Mouse (Mus musculus) layer of hippocampus, postnatal 10 days (tissue): ENCODE data around the gene Pla2g6. TPM values are rescaled to one million over a fixed set of nuclear protein-coding genes. Genes with fewer than 3 reads are reported as not detected.

ENCODE experiments used
- DNase-seq, 2 experiments: peaks; one replicate each; pipeline ENCODE4 v3.0.0; 2021; ENCODE audit warnings: low spot score in 2 of 2
- total RNA-seq, 2 experiments: library from RNA; stranded (reverse); gene quantifications; 2 replicates each; pipeline ENCODE4 v1.2.3; 2021

Gene Pla2g6
- total RNA-seq, 2 experiments from 2014 or later: 18.3 to 22.5 TPM

- peak in 1 of 2 experiments; percentile 18 for DNase-seq
Measured at GRCm38 (mm10) chr15:79280209-79280608, 48.0 kb downstream of the Pla2g6 start.

GRCm38 (mm10) chr15:79277728-79278127 lies 50.5 kb downstream of the Pla2g6 start:
- DNase-seq: no peak

GRCm38 (mm10) chr15:79273020-79273419 lies 55.2 kb downstream of the Pla2g6 start:
- DNase-seq: no peak

GRCm38 (mm10) chr15:79271124-79271746 lies 57.0 kb downstream of the Pla2g6 start:
- peak; percentile 59 to 69 for DNase-seq

GRCm38 (mm10) chr15:79270317-79271123 lies 57.7 kb downstream of the Pla2g6 start:
- peak; percentile 49 to 60 for DNase-seq

GRCm38 (mm10) chr15:79268521-79268920 lies 59.7 kb downstream of the Pla2g6 start:
- no peak for DNase-seq

- no peak for DNase-seq
Measured at GRCm38 (mm10) chr15:79265384-79265783, 62.8 kb downstream of the Pla2g6 start.

GRCm38 (mm10) chr15:79263726-79264125 lies 64.5 kb downstream of the Pla2g6 start:
- no peak for DNase-seq

GRCm38 (mm10) chr15:79262786-79263309 lies 65.3 kb downstream of the Pla2g6 start:
- DNase-seq: no peak

GRCm38 (mm10) chr15:79262375-79262774 lies 65.8 kb downstream of the Pla2g6 start:
- no peak for DNase-seq

- peak in 1 of 2 experiments; percentile 27 for DNase-seq
Measured at GRCm38 (mm10) chr15:79261757-79262156, 66.4 kb downstream of the Pla2g6 start.

GRCm38 (mm10) chr15:79261095-79261725 lies 67.0 kb downstream of the Pla2g6 start:
- peak; percentile 42 to 59 for DNase-seq

- no peak for DNase-seq
Measured at GRCm38 (mm10) chr15:79258521-79258920, 69.7 kb downstream of the Pla2g6 start.

GRCm38 (mm10) chr15:79254661-79255060 lies 73.5 kb downstream of the Pla2g6 start, which contains the start of gene Slc16a8:
Slc16a8 (minus strand) TSS chr15:79254761.
- no peak for DNase-seq

- DNase-seq: no peak
Measured at GRCm38 (mm10) chr15:79252580-79252979, 75.6 kb downstream of the Pla2g6 start.

GRCm38 (mm10) chr15:79251781-79252491 lies 76.3 kb downstream of the Pla2g6 start:
- peak; percentile 35 to 51 for DNase-seq

- DNase-seq: no peak
Measured at GRCm38 (mm10) chr15:79251168-79251567, 77.0 kb downstream of the Pla2g6 start.

- no peak for DNase-seq
Measured at GRCm38 (mm10) chr15:79250236-79250635, 78.0 kb downstream of the Pla2g6 start.

- no peak for DNase-seq
Measured at GRCm38 (mm10) chr15:79245321-79245720, 82.9 kb downstream of the Pla2g6 start.

GRCm38 (mm10) chr15:79244071-79244893 lies 83.9 kb downstream of the Pla2g6 start:
- DNase-seq: no peak
